Mouse (Mus musculus) liver, embryonic 14.5 days (tissue): Measurements from ENCODE around the gene Fam136a. TPM values are rescaled to one million over a fixed set of nuclear protein-coding genes. Genes with fewer than 3 reads are reported as not detected.

Experiments used
- ATAC-seq: fragments of 200-750 bp; cut with Nextera tagmentation; 2 replicates; pipeline ENCODE4 v1.8.0; 2017; ENCODE audit warnings: moderate number of reproducible peaks, mild to moderate bottlenecking, moderate library complexity; ENCODE audit not compliant: insufficient read depth
- DNase-seq, 3 experiments: peaks; one replicate each; pipeline ENCODE4 v3.0.0-alpha.2; 2012 to 2013; ENCODE audit warnings: low read depth in 3 of 3, low spot score in 3 of 3
- H3K27ac ChIP-seq: fragments of 300-500 bp; sonication (generic); 2 replicates; pipeline ENCODE4 v1.5.1; 2014; ENCODE audit warnings: moderate library complexity, mild to moderate bottlenecking, control low read depth, inconsistent platforms
- H3K27me3 ChIP-seq: fragments of 300-500 bp; sonication (generic); 2 replicates; pipeline ENCODE4 v1.6.1; 2014; ENCODE audit warnings: mild to moderate bottlenecking, low read length, moderate library complexity; ENCODE audit not compliant: control insufficient read depth, insufficient read depth
- H3K36me3 ChIP-seq: fragments of 300-500 bp; sonication (generic); replicated peaks from 2 replicates; pipeline ENCODE4 v1.6.1; 2014; ENCODE audit warnings: low read depth; ENCODE audit not compliant: control insufficient read depth, insufficient read depth
- H3K4me1 ChIP-seq, 2 experiments: fragments of 200-500 bp in 1 of 2; fragments of 300-500 bp in 1 of 2; sonication (generic) in 1 of 2; replicated peaks; 2 replicates each; pipeline ENCODE4 v1.6.1; 2012 to 2014; ENCODE audit warnings: antibody characterized with exemption in 1 of 2, inconsistent platforms in 1 of 2, low read length in 1 of 2; ENCODE audit not compliant: control insufficient read depth in 2 of 2, insufficient read depth in 2 of 2
- H3K4me2 ChIP-seq: fragments of 300-500 bp; sonication (generic); 2 replicates; pipeline ENCODE4 v1.6.1; 2014; ENCODE audit warnings: low read depth, mild to moderate bottlenecking, control low read depth, moderate library complexity
- H3K4me3 ChIP-seq, 2 experiments: fragments of 200-500 bp in 1 of 2; fragments of 300-500 bp in 1 of 2; sonication (generic) in 1 of 2; 2 replicates each; pipeline ENCODE4 v1.5.1; 2012 to 2014; ENCODE audit warnings: low read depth in 2 of 2, low read length in 2 of 2, mild to moderate bottlenecking in 2 of 2, control low read depth in 1 of 2, inconsistent platforms in 1 of 2, moderate library complexity in 1 of 2; ENCODE audit not compliant: insufficient read depth in 1 of 2
- H3K9ac ChIP-seq: fragments of 300-500 bp; sonication (generic); replicated peaks from 2 replicates; pipeline ENCODE4 v1.6.1; 2014; ENCODE audit warnings: mild to moderate bottlenecking, control low read depth, moderate library complexity
- H3K9me3 ChIP-seq: fragments of 300-500 bp; sonication (generic); 2 replicates; pipeline ENCODE4 v1.6.1; 2016; ENCODE audit warnings: low read length, mixed read lengths; ENCODE audit not compliant: control insufficient read depth
- CTCF ChIP-seq: IDR thresholded peaks from 2 replicates; pipeline ENCODE4 v1.5.1; 2016; ENCODE audit warnings: antibody characterized with exemption, low read depth, control low read depth
- EP300 ChIP-seq: IDR thresholded peaks from 2 replicates; pipeline ENCODE4 v1.6.1; 2016; ENCODE audit warnings: antibody characterized with exemption, low read depth
- WGBS: fragments of 180-500 bp; shearing (Covaris S2); extraction: QIAGEN DNeasy Blood & Tissue Kit; methylation state at CpG from one replicate; pipeline ENCODE4 v1.1.7; 2014; ENCODE audit not compliant: insufficient replicate concordance; 5-methylcytosine and 5-hydroxymethylcytosine counted together
- polyA plus RNA-seq, 2 experiments: library from polyadenylated mRNA; depleted of rRNA in 1 of 2; stranded (reverse) in 1 of 2; unstranded in 1 of 2; fragments of >200 nt; fragmentation: Nextera tagmentation in 1 of 2; extraction: Ambion mirVana in 1 of 2; gene quantifications; 2 replicates each; pipeline versions ENCODE4 v1.2.1 to v1.2.3; 2012 to 2014

Gene Fam136a
- polyA plus RNA-seq (2012; rRNA removed) = 15.5 and 27.6 TPM in 2 replicates
- polyA plus RNA-seq (2014; fragmentation: Nextera tagmentation; extraction: Ambion mirVana) = 62.8 and 64.8 TPM in 2 replicates

DNA sequence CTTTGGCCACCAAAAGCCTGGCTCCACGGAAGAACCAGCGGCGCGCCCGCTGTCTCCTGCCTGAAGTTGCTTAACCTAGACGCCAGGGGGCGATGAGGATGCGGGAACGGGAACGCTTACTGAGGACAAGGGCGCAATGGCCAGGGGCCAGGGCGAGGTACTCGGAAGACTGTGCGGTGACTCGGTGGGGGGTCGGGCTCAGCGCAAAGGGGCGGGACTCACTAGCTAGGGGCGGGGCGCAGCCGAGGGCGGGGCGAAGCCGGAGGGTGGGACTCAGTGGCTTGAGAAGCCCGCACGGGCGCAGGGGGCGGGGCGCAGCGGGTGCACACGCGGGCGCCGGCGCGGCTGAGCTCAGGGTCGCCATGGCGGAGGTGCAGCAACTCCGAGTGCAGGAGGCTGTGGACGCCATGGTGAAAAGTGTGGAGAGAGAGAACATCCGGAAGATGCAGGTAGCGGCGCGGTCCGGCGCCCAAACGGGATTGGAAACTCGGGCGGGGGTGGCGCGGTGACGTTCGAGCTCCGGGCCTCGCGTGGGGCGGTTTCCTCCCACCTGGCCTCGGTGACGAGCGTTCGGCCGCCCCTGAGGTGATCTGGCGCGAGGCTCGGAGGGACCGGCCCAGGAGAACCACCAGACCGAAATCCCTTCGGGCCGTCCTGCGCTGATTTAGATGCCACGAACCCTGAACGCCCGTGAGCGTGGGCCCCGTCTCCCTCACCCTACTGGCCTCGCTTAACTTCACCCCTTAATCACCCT lies at the start of gene Fam136a:
Gene Fam136a (plus strand): TSS at position 276 of the 754 bp plus-strand sequence.
- peak; percentile 96 for ATAC-seq
- TF ChIP-seq CTCF = peak; percentile 99
- TF ChIP-seq EP300 = no peak
- DNase-seq = peak; percentile 90 to 95 (median 93)
- Histone ChIP-seq H3K4me1 (peaks cover 9 to 15% of the 10 kb centered on the region in 2 experiments), H3K4me2 (peak within 1 kb of the TSS; percentile 97), H3K9me3 (no peaks in the 10 kb centered on the region), H3K27me3 (no peaks in the 10 kb centered on the region), H3K36me3 (0 out of 2 replicates have a peak, but pooled peaks cover 2% of the 10 kb centered on the region), H3K9ac (peak within 1 kb of the TSS; percentile 78), H3K27ac (peak within 1 kb of the TSS; percentile 16), H3K4me3 (peak within 1 kb of the TSS; percentile 62 to 80)
- WGBS = under 1% methylated on average over 65 of the region's 76 CpGs

DNA sequence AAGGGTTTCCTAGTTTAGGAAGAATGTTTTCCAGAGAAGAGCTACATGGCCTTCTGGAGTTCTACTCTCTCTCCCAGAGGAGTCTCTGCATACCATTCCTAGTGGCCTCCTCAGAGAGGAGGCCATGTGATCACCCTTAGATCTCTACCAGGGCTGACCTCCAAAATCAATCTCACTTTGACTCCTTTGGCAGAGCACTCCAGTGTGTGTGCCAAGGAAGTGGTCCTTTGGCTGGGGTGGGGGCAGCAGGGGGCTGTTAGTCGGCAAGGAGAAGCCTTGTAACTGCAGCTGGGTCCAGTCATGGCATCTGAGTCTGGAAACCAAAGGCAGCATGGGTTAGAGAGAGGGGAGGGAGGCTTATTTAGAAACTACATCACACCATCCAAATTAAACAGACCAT lies 48.4 kb upstream of the Fam136a start:
- no peak overlapping the region for H3K4me3 ChIP-seq
- 18% methylated on average over 1 of the region's 1 CpGs for WGBS
- no peaks in the 10 kb centered on the region for H3K36me3 ChIP-seq
- no peaks in the 10 kb centered on the region for H3K4me1 ChIP-seq
- no peak for DNase-seq
- ATAC-seq = no peak
- H3K9me3 ChIP-seq = no peaks in the 10 kb centered on the region
- H3K27ac ChIP-seq = no peak overlapping the region
- H3K27me3 ChIP-seq = no peaks in the 10 kb centered on the region
- TF ChIP-seq EP300 (no peak), CTCF (no peak)
- H3K4me2 ChIP-seq = no peak overlapping the region
- no peak overlapping the region for H3K9ac ChIP-seq

DNA sequence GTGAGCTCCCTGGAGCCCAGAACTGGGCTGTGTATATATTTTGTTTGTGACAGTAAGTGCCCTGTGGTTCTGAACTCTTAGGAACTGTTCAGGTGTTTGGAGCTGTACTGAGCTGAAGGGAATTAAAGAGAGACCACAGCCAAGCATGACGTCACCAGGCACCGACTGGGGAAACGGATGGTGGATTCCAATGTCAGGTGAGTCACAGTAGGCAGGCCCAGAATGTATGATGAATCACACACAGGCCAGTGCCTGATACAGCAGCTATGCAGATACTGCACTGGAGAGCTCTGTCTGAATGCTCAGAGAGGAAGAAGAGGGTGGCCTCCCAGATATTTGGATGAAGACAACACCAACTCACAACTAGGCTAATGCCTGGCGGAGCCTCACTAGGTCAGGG lies 46.6 kb upstream of the Fam136a start:
- Histone ChIP-seq H3K4me1 (no peaks in the 10 kb centered on the region), H3K36me3 (no peaks in the 10 kb centered on the region), H3K27me3 (no peaks in the 10 kb centered on the region), H3K27ac (no peak overlapping the region), H3K4me2 (no peak overlapping the region), H3K4me3 (no peak overlapping the region), H3K9ac (no peak overlapping the region), H3K9me3 (no peaks in the 10 kb centered on the region)
- no peak for TF ChIP-seq CTCF
- DNase-seq (no peak), ATAC-seq (no peak)
- 72% methylated on average over 4 of the region's 4 CpGs for WGBS

DNA sequence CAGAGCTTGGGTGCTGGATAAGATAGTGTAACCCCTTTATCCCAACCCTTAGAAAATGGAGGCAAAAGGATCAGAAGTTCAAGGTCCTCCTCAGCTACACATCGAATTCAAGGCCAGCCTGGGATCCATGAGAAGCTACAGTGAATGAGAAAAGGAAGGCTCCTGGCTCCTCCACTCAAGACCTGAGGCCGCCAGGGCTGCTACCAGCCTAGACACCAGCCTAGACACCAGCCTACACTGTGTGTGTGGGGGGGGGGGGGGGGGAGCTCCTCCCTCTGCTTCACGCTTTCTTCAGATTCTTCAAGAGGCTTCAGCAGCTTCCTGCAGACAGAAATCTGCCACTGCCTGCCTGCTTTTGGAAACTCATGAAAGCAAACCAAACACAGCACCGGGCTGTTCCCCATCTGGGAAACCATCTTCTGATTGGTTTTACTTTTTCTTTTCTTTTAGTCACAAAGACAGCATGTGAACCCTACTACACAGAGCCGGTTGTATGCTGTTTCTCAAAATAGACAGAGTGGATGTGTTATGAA lies 43.3 kb upstream of the Fam136a start:
- Histone ChIP-seq H3K4me2 (no peak overlapping the region), H3K36me3 (no peaks in the 10 kb centered on the region), H3K27me3 (no peaks in the 10 kb centered on the region), H3K9ac (no peak overlapping the region), H3K4me3 (no peak overlapping the region), H3K27ac (no peak overlapping the region), H3K9me3 (no peaks in the 10 kb centered on the region), H3K4me1 (no peaks in the 10 kb centered on the region)
- 66% methylated on average over 5 of the region's 5 CpGs for WGBS
- TF ChIP-seq EP300 = no peak
- no peak for TF ChIP-seq CTCF
- DNase-seq (no peak), ATAC-seq (no peak)

DNA sequence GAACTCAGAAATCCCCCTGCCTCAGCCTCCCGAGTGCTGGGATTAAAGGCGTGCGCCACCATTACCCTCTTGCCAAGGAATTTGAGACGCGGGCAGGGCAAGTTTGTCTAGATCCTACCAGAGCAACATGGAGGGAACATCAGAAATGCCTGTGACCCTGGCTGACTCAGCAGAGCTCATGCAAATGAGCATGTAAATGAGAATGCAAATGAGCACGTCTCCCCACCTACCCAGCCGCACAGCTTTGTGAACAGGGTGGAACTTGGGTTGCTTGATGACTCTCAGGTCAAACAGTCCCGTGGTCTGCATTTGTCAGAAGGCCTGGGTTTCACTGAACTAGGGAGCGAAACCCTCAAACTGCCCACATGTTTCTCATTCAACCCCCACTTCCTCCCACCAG lies 42.5 kb upstream of the Fam136a start:
- Histone ChIP-seq H3K27ac (no peak overlapping the region), H3K36me3 (no peaks in the 10 kb centered on the region), H3K4me3 (no peak overlapping the region), H3K4me1 (no peaks in the 10 kb centered on the region), H3K27me3 (no peaks in the 10 kb centered on the region), H3K9me3 (no peaks in the 10 kb centered on the region), H3K4me2 (no peak overlapping the region), H3K9ac (no peak overlapping the region)
- TF ChIP-seq CTCF = no peak
- TF ChIP-seq EP300 = no peak
- ATAC-seq = no peak
- no peak for DNase-seq
- WGBS = 77% methylated on average over 9 of the region's 9 CpGs
